Mouse (Mus musculus): ENCODE measurements around the gene B3glct.
A peak's percentile ranks its signal among the peaks of the same experiment; 100 is the strongest.

Gene B3glct

DNA sequence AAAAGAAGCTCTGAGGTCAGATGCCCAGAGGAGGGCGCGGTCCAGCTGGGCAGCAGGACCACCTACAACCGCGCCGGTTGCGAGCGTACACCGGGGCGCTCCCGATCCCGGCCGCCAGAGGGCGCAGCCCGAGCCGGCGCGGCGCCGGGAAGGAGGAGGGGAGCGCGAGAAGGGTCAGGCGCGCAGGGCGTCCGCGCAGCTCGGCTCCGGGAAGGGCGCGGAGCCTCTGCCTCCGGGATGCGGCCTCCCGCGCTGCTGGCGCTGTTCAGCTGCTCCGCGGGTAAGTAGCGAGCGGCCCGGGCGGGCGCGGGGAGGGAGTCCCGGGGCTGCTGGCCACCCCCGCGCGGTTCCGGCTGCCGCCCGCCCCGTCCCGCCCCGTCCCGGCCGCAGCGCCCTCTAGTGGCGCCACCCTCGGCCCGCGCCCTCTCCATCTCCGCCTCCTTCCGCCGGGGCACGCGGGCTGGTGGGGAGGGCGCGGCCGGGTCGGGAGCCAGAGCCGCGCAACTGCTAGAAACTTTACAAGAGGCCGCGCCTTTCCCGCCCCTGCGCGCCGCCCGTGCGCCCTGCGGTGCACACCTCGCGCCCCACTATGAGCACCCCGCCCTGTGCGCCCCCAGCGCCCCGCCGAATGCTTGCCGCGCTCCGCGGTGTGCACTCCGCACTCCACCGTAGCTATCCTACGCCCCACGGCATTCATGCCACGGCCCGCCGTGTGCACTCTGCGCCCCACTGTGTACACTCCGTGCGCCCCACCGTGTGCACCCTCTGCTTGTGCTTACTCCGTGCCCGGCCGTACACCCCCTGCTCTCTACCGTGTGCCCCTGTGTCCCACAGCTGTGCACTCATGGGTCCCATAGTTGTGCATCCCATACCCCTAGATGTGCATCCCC, at the start of gene B3glct:
TSS of gene B3glct (plus strand) at position 131 of the 890 bp plus-strand sequence.
- peak; percentile 44 to 71 for DNase-seq (ENCODE audit: low spot score in 2 of 2)

DNA sequence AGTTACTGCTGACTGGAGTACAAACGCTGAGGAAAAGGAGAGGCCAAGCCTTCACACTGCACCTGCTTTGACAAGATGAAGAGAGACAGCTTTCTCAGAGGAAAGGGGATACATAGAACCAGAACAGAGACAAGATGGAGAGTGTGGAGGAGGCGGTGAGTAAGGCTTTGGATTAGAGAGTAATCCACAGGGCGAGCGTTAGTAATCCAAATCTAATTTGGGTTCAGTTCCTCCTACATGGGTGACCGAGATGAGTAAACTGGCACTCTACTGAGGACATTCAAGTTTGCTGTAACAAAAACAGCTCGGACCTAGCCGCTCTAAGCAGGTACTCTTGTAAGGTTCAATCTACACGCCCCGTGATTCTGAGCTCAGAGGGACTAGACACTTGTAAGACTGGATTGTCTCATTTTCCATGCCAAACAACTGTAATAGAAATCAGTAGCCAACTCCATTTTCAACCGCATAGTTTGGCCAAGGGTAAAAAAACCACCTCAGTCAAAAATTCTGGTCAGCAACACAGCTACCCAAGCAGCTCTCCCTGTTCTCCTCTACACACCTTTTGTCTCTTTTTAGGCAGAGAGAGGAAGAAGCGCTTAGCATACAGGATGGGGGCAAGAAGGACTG, 43.5 kb upstream of the B3glct start:
- no peak for DNase-seq (ENCODE audit: low spot score in 2 of 2)

DNA sequence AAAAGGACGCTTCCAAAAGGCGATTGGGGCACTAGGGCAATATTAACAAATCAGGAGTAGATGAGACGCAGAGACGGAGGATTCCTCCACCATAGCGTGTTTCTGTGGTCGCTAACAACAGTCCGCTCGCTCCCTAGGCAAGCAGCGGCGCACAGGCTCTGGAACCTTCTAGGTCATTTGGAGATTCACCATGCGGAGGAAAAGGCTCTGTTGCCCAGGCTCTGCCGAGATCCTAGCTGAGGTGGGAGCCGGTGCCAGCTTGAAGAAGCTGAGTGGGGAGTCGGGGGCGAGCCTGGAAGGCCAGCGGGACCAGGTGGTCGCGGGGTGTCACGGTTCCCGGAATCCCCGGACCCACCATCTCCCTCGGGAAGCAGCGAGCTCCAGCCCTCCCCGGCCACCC, 42.5 kb upstream of the B3glct start:
- DNase-seq (ENCODE audit: low spot score in 2 of 2) = no peak

DNA sequence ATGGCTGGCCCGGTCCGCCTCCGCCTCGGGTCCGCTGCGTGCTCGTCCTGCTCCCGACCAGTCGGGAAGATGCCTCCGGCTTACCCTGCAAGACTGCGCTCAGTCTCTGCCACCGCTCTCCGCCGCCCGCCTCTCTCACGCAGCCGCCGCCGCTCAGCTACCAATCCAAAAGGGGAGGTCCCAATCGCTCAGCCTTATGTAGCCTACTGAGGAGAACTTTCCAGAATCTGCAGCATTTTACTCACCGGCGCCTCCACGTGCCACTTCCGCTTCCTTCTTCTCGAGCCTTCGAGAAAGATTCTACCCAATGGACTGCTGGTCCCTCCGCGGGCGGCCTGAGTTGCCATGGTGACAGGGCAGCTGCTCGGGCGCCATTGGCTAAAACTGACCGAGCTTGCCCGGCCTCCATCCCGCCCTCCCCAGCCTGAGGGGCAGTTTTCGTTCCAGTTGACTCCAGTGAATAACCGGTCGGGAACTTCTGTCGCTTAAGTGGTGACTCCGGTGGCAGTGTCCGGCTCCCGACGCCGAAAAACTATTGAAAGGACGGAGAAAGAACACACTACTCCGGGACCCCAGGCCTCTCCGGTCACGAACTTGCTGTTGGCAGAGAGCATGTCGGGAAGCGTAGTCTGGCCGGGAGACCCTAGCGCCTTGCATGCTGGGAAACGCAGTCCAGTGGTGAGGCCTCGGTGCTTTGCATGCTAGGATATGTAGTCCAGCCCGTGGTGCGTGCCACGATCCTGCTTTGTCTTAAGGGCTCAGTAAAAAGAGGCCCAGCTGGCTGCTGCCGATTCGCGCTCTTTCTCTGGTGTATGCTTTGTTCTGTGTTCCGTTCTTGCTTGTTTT, 41.7 kb upstream of the B3glct start, which contains the start of gene Hsph1:
TSS of gene Hsph1 (minus strand) at position 302 of the 846 bp plus-strand sequence.
- peak; percentile 98 to 99 for DNase-seq (ENCODE audit: low spot score in 2 of 2)

GRCm38 (mm10) chr5:149637306-149637705, 40.7 kb upstream of the B3glct start:
- no peak for DNase-seq (ENCODE audit: low spot score in 2 of 2)

DNA sequence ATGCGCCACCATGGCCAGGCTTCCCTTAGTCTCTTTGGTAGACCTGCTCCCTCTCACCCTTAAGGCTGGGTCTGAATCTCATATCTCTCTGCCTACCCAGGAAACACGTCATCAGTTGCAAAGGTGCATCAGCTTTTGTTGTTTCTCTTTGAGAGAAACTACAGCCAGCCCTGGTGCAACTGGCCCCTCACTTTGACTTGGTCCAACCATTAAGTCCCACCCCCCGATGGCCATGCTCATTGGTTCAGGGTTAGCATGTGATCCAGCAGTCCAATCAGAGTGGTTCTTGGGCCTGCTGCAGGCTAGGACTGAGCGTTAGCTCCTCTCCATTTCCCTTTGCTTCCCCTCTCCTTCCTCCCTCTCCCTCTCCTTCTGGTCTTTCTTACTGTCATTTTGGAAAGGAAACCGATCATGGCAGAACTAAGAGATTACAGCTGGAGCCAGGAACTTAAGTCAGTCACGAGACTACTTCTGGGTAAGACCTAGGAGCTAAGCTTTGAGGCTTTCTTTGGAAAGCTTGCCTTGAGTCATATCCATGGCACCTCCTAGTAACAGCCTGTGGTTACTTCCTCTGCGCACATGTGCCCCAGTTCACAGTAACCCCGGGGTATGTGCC, 36.6 kb upstream of the B3glct start:
- no peak for DNase-seq (ENCODE audit: low spot score in 2 of 2)

DNA sequence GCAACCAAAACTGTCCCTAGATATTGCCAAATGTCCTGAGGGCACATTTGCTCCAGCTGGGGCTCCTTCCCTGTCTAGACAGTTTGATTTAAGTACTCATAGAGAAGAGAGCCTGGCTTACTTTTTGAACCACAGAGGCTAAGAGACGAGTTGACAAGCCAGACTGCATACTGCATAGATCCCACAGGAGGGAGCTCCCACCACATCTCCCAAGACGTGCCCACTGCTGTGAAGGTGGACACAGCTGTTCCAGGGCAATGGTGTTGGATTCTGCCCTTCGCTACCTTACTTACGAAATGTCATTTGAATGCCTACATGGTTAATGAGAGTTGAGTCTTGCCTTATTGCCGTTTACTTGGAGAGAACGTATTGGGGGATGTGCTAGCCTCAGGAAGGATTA, 35.7 kb upstream of the B3glct start:
- no peak for DNase-seq (ENCODE audit: low spot score in 2 of 2)

DNA sequence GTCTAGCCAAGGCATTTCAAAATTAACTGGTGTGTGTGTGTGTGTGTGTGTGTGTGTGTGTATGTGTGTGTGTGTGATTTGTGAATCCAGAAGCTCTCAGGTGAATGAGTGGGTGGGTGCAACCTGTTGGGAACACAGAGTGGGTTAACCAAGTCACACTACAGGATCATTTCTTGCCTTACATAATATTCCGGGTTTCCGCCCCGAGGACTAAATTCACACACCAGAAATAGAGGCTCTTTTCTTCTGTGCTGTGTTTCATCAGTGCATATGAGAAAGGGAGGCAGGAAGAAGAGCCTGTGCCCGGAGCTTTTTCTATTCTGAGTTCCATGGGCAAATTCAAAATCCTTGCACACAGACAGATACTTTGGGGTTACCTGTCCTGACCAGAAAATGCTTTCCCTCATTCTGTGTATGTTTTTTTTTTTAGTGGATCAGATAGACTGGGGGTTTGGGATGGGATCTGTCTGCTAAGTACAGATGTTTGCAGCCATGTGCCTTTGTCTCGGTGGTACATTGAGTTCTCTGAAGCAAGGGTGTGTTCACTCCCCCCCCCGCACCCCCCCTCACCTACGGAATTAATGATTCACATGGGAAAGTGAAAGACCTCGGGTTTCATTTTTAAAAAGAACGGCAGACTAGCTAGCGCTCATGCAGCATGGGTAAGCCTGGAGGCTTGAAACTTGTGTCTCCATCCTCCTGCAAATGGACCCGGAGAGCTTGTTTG, 35.1 kb upstream of the B3glct start:
- DNase-seq (ENCODE audit: low spot score in 2 of 2) = no peak

GRCm38 (mm10) chr5:149647367-149648115, 30.5 kb upstream of the B3glct start:
- DNase-seq (ENCODE audit: low spot score in 2 of 2) = no peak

GRCm38 (mm10) chr5:149648196-149648595, 29.8 kb upstream of the B3glct start:
- no peak for DNase-seq (ENCODE audit: low spot score in 2 of 2)

- DNase-seq (ENCODE audit: low spot score in 2 of 2) = no peak
Measured at GRCm38 (mm10) chr5:149648895-149649406, 29.1 kb upstream of the B3glct start.

GRCm38 (mm10) chr5:149649499-149650178, 28.4 kb upstream of the B3glct start:
- DNase-seq (ENCODE audit: low spot score in 2 of 2) = no peak

GRCm38 (mm10) chr5:149650179-149650553, 27.9 kb upstream of the B3glct start:
- DNase-seq (ENCODE audit: low spot score in 2 of 2) = no peak

DNA sequence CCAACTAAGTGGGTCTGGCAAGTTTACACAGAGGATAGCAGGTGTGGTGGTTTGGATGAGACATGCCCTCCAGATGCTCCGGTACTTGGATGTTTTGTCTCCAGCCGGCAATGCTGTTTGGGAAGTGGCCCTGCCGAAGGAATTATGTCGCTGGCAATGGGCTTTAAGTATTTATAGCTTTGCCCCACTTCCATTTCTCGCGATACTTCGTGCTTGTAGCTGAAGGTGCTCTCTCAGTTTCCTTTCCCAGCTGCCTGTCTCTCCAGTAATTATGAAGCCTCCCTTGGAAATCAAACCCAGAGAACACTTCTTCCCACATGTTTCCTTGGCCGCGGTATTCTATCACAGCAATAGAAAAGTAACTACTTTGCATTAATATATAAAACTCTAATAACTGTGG, 22.4 kb upstream of the B3glct start:
- DNase-seq (ENCODE audit: low spot score in 2 of 2) = no peak

DNA sequence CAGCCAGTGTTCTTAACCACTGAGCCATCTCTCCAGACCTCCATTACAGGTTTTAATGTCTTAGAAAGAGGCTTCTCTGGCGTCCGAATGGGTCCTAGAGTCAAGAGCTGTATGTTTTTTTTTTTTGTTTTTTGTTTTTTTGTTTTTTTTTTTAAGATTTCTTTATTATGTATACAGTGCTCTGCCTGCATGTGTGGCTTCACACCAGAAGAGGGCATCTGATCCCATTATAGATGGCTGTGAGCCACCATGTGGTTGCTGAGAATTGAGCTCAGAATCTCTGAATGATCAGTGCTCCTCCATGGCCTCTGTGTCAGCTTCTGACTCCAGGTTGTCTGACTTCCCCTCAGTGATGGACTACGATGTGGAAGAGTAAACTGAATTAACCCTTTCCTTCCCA, 20.0 kb upstream of the B3glct start:
- no peak for DNase-seq (ENCODE audit: low spot score in 2 of 2)

GRCm38 (mm10) chr5:149658741-149659413, 19.2 kb upstream of the B3glct start:
- no peak for DNase-seq (ENCODE audit: low spot score in 2 of 2)

DNA sequence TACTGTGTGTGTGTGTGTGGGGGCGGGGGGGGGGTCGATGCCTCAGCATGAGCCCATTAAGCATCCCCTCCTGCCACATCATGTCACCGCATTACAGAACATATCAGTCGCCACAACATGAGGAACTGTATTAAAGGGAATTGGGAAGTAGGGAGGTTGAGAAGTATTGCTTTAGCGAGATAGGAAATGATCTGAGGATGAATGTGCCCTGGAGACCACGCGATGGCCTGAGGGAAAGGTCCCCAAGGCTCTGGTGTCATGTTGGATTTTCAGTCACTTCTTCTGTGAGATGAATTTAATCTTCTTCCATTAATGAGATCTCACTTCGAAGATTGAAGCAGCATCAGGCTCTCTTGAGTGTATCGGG, 18.6 kb upstream of the B3glct start:
- DNase-seq (ENCODE audit: low spot score in 2 of 2) = no peak

- DNase-seq (ENCODE audit: low spot score in 2 of 2) = no peak
Measured at GRCm38 (mm10) chr5:149661428-149661827, 16.6 kb upstream of the B3glct start.

DNA sequence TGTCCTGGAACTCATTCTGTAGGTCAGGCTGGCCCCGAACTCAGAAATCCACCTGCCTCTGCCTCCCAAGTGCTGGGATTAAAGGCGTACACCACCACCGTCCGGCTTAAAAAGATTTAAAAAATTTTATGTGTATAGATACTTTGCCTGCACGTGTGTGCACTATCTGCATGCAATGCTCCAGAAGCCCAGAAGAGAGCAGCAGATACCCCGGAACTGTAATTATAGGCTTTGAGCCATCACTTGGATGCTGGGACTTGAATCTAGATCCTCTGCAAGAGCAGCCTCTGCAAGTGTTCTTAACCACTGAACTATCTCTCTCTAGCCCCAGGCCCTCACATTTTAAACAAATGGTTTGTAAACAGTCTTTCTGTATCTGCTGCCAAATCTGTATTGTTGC, 15.1 kb upstream of the B3glct start:
- DNase-seq (ENCODE audit: low spot score in 2 of 2) = no peak
